Mouse (Mus musculus): Measurements from ENCODE around the gene Pik3ca. TPM values are rescaled to one million over a fixed set of nuclear protein-coding genes. Genes with fewer than 3 reads are reported as not detected.
A peak's percentile ranks its signal among the peaks of the same experiment; 100 is the strongest.

Gene Pik3ca
- total RNA-seq, 1 experiment from 2014 or later, result 32.7 TPM

- ATAC-seq (replicated peaks; ENCODE audit: low read depth, poor library complexity, severe bottlenecking), result peak; percentile 62; the same call in 1 of the 2 replicates
Measured at GRCm38 (mm10) chr3:32494387-32495087, 97.1 kb downstream of the Pik3ca start.

GRCm38 (mm10) chr3:32495088-32495770 is 97.8 kb downstream of the Pik3ca start:
- no peak for ATAC-seq (replicated peaks; ENCODE audit: low read depth, poor library complexity, severe bottlenecking)

GRCm38 (mm10) chr3:32495856-32496710 is 98.6 kb downstream of the Pik3ca start:
- ATAC-seq (replicated peaks; ENCODE audit: low read depth, poor library complexity, severe bottlenecking), result no peak

GRCm38 (mm10) chr3:32496711-32497070 is 99.2 kb downstream of the Pik3ca start:
- no peak for ATAC-seq (replicated peaks; ENCODE audit: low read depth, poor library complexity, severe bottlenecking)

- no peak for ATAC-seq (replicated peaks; ENCODE audit: low read depth, poor library complexity, severe bottlenecking)
Measured at GRCm38 (mm10) chr3:32500346-32500745, 102.9 kb downstream of the Pik3ca start.

GRCm38 (mm10) chr3:32505841-32506240 is 108.4 kb downstream of the Pik3ca start:
- no peak for ATAC-seq (replicated peaks; ENCODE audit: low read depth, poor library complexity, severe bottlenecking)

- no peak for ATAC-seq (replicated peaks; ENCODE audit: low read depth, poor library complexity, severe bottlenecking)
Measured at GRCm38 (mm10) chr3:32506366-32507225, 109.1 kb downstream of the Pik3ca start.

GRCm38 (mm10) chr3:32508666-32509324 is 111.3 kb downstream of the Pik3ca start:
- ATAC-seq (replicated peaks; ENCODE audit: low read depth, poor library complexity, severe bottlenecking), result peak; percentile 72

- peak; percentile 37 for ATAC-seq (replicated peaks; ENCODE audit: low read depth, poor library complexity, severe bottlenecking)
Measured at GRCm38 (mm10) chr3:32509496-32510374, 112.3 kb downstream of the Pik3ca start, which contains the start of gene Zfp639. Gene Zfp639 (plus strand): TSS chr3:32510259.

GRCm38 (mm10) chr3:32510375-32511190 is 113.1 kb downstream of the Pik3ca start:
- peak; percentile 89 for ATAC-seq (replicated peaks; ENCODE audit: low read depth, poor library complexity, severe bottlenecking)

- ATAC-seq (replicated peaks; ENCODE audit: low read depth, poor library complexity, severe bottlenecking), result no peak
Measured at GRCm38 (mm10) chr3:32511191-32511550, 113.7 kb downstream of the Pik3ca start.

- ATAC-seq (replicated peaks; ENCODE audit: low read depth, poor library complexity, severe bottlenecking), result no peak
Measured at GRCm38 (mm10) chr3:32512686-32513284, 115.3 kb downstream of the Pik3ca start.

GRCm38 (mm10) chr3:32513528-32513927 is 116.1 kb downstream of the Pik3ca start:
- no peak for ATAC-seq (replicated peaks; ENCODE audit: low read depth, poor library complexity, severe bottlenecking)

Data from common myeloid progenitor, adult 5-6 weeks (primary cell).